Mouse (Mus musculus) E14TG2a.4 (cell line): ENCODE results near the gene Wnt6.

ENCODE experiments used
- CTCF ChIP-seq: conservative IDR thresholded peaks from 2 replicates; pipeline ENCODE4 v1.5.1; 2014; ENCODE audit warnings: low read length
- NANOG ChIP-seq: IDR thresholded peaks from 2 replicates; pipeline ENCODE4 v1.6.1; 2014; ENCODE audit warnings: borderline replicate concordance, low read length, mixed read lengths
- POU5F1 ChIP-seq: IDR thresholded peaks from 2 replicates; pipeline ENCODE4 v1.6.1; 2014; ENCODE audit warnings: low read length, borderline replicate concordance

DNA sequence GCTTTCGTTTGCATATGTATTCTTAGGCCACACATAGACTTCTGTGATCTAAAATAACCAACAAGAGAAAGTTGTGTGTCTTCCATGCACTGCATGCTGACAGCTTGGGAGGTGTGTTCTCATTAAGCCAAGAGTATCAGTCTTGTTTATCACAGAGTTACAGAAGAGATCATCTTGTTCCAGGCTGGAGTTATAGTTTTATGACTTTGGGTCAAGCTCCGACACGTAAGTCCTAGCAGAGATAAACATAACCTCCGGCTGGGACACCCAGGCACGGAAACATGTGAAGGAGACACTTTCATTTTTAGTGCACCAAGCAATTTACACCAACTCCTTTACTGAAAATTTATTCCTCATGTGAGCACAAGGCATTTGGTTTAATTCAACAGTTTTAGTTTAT is 45.6 kb upstream of the Wnt6 start:
- TF ChIP-seq CTCF = no peak
- TF ChIP-seq POU5F1 = no peak
- no peak for TF ChIP-seq NANOG
